ENCODE assay signal across 21 mouse cellular contexts in the genomic region with DNA sequence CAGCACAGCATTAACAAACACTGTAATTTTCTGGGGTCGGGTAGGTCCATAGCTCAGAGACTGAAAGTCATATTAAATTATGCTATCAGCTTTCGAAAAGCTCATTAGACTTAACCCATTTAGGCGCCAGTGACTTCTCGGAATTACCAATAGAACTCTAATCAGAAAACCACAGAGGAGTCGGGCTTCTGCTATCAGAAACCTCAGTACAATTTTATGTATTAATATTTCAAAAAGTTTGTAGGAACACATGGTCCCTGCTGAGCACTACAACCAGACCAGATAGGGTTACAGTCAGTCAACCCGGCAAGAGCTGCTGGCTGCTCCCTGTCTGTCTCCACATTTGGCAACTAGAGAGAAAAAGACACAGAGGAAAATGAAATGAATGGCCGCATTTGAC.
"Had no signal": no experiment of that assay in that cellular context is flagged by ENCODE, and none has a peak within 500 bp of the region (broad histone marks: within the 10 kb centered on the region; RNA-seq: fewer than 3 reads in every experiment).

No protein-coding gene starts in this region.

- H3K4me2 ChIP-seq: lung, embryonic 15.5 days; midbrain, embryonic 12.5 days; neural tube, embryonic 13.5 days; neural tube, embryonic 15.5 days had no signal

- H3K4me1 ChIP-seq: lung, embryonic 15.5 days; midbrain, embryonic 10.5 days; midbrain, embryonic 12.5 days; neural tube, embryonic 13.5 days; neural tube, embryonic 15.5 days had no signal

- H3K9me3 ChIP-seq: lung, embryonic 15.5 days; midbrain, embryonic 10.5 days; midbrain, embryonic 12.5 days; neural tube, embryonic 13.5 days; neural tube, embryonic 15.5 days had no signal

- H3K27me3 ChIP-seq: lung, embryonic 15.5 days; midbrain, embryonic 12.5 days; neural tube, embryonic 13.5 days; neural tube, embryonic 15.5 days had no signal

- H3K4me3 ChIP-seq: lung, embryonic 15.5 days; midbrain, embryonic 10.5 days; midbrain, embryonic 12.5 days; myocyte; neural tube, embryonic 13.5 days; neural tube, embryonic 15.5 days had no signal

- ATAC-seq: liver, postnatal 0 days; lung, postnatal 0 days; midbrain, embryonic 16.5 days had no signal

- DNase-seq: liver, postnatal 0 days; lung, adult 2 months; lung, postnatal 14 days; lung, postnatal 4 days; midbrain, embryonic 14.5 days; retina, postnatal 1 day; right cerebral cortex, adult 18-20 months; right cerebral cortex, postnatal 25 days; right cerebral cortex, postnatal 4 days; spleen, adult 18-20 months; thymus, adult 18-20 months; thymus, postnatal 14 days; thymus, postnatal 36 days had no signal

- H3K27ac ChIP-seq: lung, embryonic 15.5 days; midbrain, embryonic 10.5 days; midbrain, embryonic 12.5 days; neural tube, embryonic 13.5 days; neural tube, embryonic 15.5 days had no signal

- H3K36me3 ChIP-seq: lung, embryonic 15.5 days; midbrain, embryonic 10.5 days; midbrain, embryonic 12.5 days; neural tube, embryonic 13.5 days; neural tube, embryonic 15.5 days had no signal

- H3K9ac ChIP-seq: liver, postnatal 0 days; lung, embryonic 15.5 days; midbrain, embryonic 12.5 days; neural tube, embryonic 13.5 days; neural tube, embryonic 15.5 days had no signal
